ENCODE assay signal across 22 mouse cellular contexts in the genomic region with DNA sequence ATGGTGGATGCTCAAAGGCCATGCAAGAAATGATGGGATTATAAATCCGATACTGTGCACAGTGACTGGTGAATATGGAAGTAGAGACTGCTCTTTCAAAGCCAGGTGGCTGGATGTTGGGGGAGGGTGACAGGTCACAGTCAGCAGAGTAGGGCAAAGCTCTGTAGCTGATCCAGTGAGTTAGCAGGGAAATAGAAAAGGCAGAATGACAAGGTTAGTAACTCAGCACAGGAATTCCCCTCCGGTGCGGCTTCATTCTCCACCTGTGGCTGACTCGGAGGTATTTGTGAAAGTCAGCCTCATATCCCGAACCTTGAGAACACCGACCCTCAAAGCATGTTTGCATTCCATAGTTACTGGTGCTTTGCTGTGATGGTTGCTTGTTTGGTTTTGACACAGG. TPM values are rescaled to one million over a fixed set of nuclear protein-coding genes. Genes with fewer than 3 reads are reported as not detected.
A peak's percentile ranks its signal among the peaks of the same experiment; 100 is the strongest.
DNase-seq lines count a peak whose midpoint lies in the region; ATAC-seq and TF ChIP-seq lines count a peak whose summit lies in the region.
"Had no signal": no experiment of that assay in that cellular context is flagged by ENCODE, and none has a peak within 500 bp of the region (broad histone marks: within the 10 kb centered on the region; RNA-seq: fewer than 3 reads in every experiment).

No protein-coding gene starts in this region.

- H3K4me3 ChIP-seq in kidney, embryonic 16.5 days (ENCODE audit: low read length) = no peak overlapping the region
- H3K4me3 ChIP-seq: embryonic facial prominence, embryonic 13.5 days; forebrain, embryonic 12.5 days; heart, adult 2 months; heart, embryonic 15.5 days; hindbrain, embryonic 13.5 days had no signal

- peak; percentile 47 for DNase-seq in Patski (ENCODE audit: low read depth, low spot score)
- peak; percentile 38 to 56 for DNase-seq in kidney, adult 8-10 months
- peak; percentile 47 to 64 for DNase-seq in kidney, postnatal 25 days
- no peak for DNase-seq in cerebellum, adult 11 months
- DNase-seq in lung, postnatal 4 days = no peak
- no peak for DNase-seq in Muller cell, postnatal 12 days (ENCODE audit: inconsistent ontology term)
- DNase-seq in ovary, postnatal 36 days (ENCODE audit: low spot score) = no peak
- DNase-seq: adrenal gland, adult 8-10 months; adrenal gland, postnatal 36 days; cerebellum, adult 9-10 months; cerebellum, postnatal 25 days; gastrocnemius, postnatal 14 days; heart, adult 2 months; heart, postnatal 14 days had no signal

- 0 out of 2 replicates have a peak, but pooled peaks cover 3% of the 10 kb centered on the region for H3K4me1 ChIP-seq in kidney, embryonic 16.5 days (ENCODE audit: insufficient read depth, low read length)
- H3K4me1 ChIP-seq: embryonic facial prominence, embryonic 13.5 days; forebrain, embryonic 12.5 days; heart, embryonic 15.5 days; hindbrain, embryonic 13.5 days had no signal

- CTCF ChIA-PET in Patski (lab: Charles Lee) = interaction anchor here (1.2 to 1.3 kb wide), 2 partner anchors 19 to 49 kb away, joined by 3 to 4 read pairs; no protein-coding TSS in a partner anchor

- no peaks in the 10 kb centered on the region for H3K9me3 ChIP-seq in kidney, embryonic 16.5 days (ENCODE audit: low read length)
- H3K9me3 ChIP-seq: embryonic facial prominence, embryonic 13.5 days; forebrain, embryonic 12.5 days; heart, embryonic 15.5 days; hindbrain, embryonic 13.5 days had no signal

- WGBS in kidney, embryonic 16.5 days = 62% methylated on average over 6 of the region's 6 CpGs

- H3K9ac ChIP-seq in kidney, embryonic 16.5 days (replicated peaks; ENCODE audit: low read length) = no peak overlapping the region
- H3K9ac ChIP-seq: embryonic facial prominence, embryonic 13.5 days; forebrain, embryonic 12.5 days; heart, embryonic 15.5 days; hindbrain, embryonic 13.5 days had no signal

- no peaks in the 10 kb centered on the region for H3K36me3 ChIP-seq in kidney, embryonic 16.5 days (ENCODE audit: insufficient read depth, low read length)
- H3K36me3 ChIP-seq: embryonic facial prominence, embryonic 13.5 days; forebrain, embryonic 12.5 days; heart, embryonic 15.5 days; hindbrain, embryonic 13.5 days had no signal

- peak; percentile 96 for ATAC-seq in Patski
- peak; percentile 80 for ATAC-seq in kidney, embryonic 16.5 days (ENCODE audit: low FRiP score, low TSS enrichment)
- ATAC-seq: forebrain, embryonic 16.5 days had no signal

- in situ Hi-C loops in Patski (cut with MboI; ENCODE audit: low pct_unique_long_range_greater_than_20kb) = no loop called here

- no peak for TF ChIP-seq CTCF in Patski (IDR thresholded peaks at IDR 0.05)

- no peak overlapping the region for H3K27ac ChIP-seq in kidney, embryonic 16.5 days (ENCODE audit: low read length)
- H3K27ac ChIP-seq: embryonic facial prominence, embryonic 13.5 days; forebrain, embryonic 12.5 days; heart, adult 2 months; heart, embryonic 15.5 days; hindbrain, embryonic 13.5 days had no signal

- no peak overlapping the region for H3K4me2 ChIP-seq in kidney, embryonic 16.5 days (replicated peaks; ENCODE audit: low read depth, low read length)
- H3K4me2 ChIP-seq: embryonic facial prominence, embryonic 13.5 days; forebrain, embryonic 12.5 days; heart, embryonic 11.5 days; heart, embryonic 15.5 days; hindbrain, embryonic 13.5 days had no signal

- POLR2A ChIA-PET in Patski (lab: Charles Lee) = interaction anchor here (1.0 kb wide), 1 partner anchor 32 kb away, joined by 3 read pairs; no protein-coding TSS in a partner anchor

- no peaks in the 10 kb centered on the region for H3K27me3 ChIP-seq in Patski
- no peaks in the 10 kb centered on the region for H3K27me3 ChIP-seq in kidney, embryonic 16.5 days (ENCODE audit: insufficient read depth, low read length)
- H3K27me3 ChIP-seq: embryonic facial prominence, embryonic 13.5 days; forebrain, embryonic 12.5 days; heart, embryonic 15.5 days; hindbrain, embryonic 13.5 days had no signal

RNA-seq across cellular contexts. Expression of a gene that starts 17.0 kb away (rescaled TPM):
- 3.5 TPM for polyA plus RNA-seq in Patski (2021)
- polyA plus RNA-seq in kidney, embryonic 16.5 days (2015; fragmentation: Nextera tagmentation; extraction: Ambion mirVana) = 25.1 and 26.3 TPM in 2 replicates
- polyA plus RNA-seq: C2C12; forebrain, embryonic 16.5 days had no signal

Comparison
In these comparisons a context has a peak if more than half of its experiments do, and no peak if none do; other contexts are left out.
1. DNase-seq: peak in Patski (single experiment), kidney, adult 8-10 months (2 of 2) and kidney, postnatal 25 days (2 of 2); none in cerebellum, adult 11 months (single experiment), lung, postnatal 4 days (0 of 2), Muller cell, postnatal 12 days (single experiment) and ovary, postnatal 36 days (single experiment).